Mouse (Mus musculus) small intestine, adult 2 months (tissue): Measurements from ENCODE around the gene Ikbke.

Experiments used
- CTCF ChIP-seq: fragments of 200-500 bp; IDR thresholded peaks from 2 replicates; pipeline ENCODE4 v1.5.1; 2012; ENCODE audit warnings: low read depth, mild to moderate bottlenecking, control low read depth, inconsistent platforms, low read length, moderate library complexity, mixed read lengths; ENCODE audit not compliant: insufficient replicate concordance, insufficient read length; ENCODE audit errors: extremely low read depth
- POLR2A ChIP-seq: fragments of 200-500 bp; IDR thresholded peaks from 2 replicates; pipeline ENCODE4 v1.6.1; 2012; ENCODE audit warnings: low read depth, mild to moderate bottlenecking, control low read depth, inconsistent platforms, low read length, moderate library complexity

GRCm38 (mm10) chr1:131324816-131325463, 45.5 kb upstream of the Ikbke start:
- TF ChIP-seq CTCF (no peak), POLR2A (no peak)
